Mouse (Mus musculus) E14TG2a.4 (cell line): ENCODE results near the gene Efnb1.

Experiments
- CTCF ChIP-seq: conservative IDR thresholded peaks from 2 replicates; pipeline ENCODE4 v1.5.1; 2014; ENCODE audit warnings: low read length
- POU5F1 ChIP-seq: IDR thresholded peaks from 2 replicates; pipeline ENCODE4 v1.6.1; 2014; ENCODE audit warnings: low read length, borderline replicate concordance

GRCm38 (mm10) chrX:99149047-99149446, 13.1 kb downstream of the Efnb1 start:
- TF ChIP-seq CTCF (no peak), POU5F1 (no peak)
